Mouse (Mus musculus) gastrocnemius, postnatal 25 days (tissue): ENCODE data around the gene Tsen15. TPM values are rescaled to one million over a fixed set of nuclear protein-coding genes. Genes with fewer than 3 reads are reported as not detected.
A peak's percentile ranks its signal among the peaks of the same experiment; 100 is the strongest.
"Not testable (repeated sequence)": the region's sequence is repeated elsewhere in the genome, so short reads cannot be mapped to it uniquely, and the experiment has no call there.

Experiments used
- DNase-seq: peaks from one replicate; pipeline ENCODE4 v3.0.0; 2022
- total RNA-seq, 2 experiments: library from RNA; stranded (reverse); gene quantifications; 1 replicate in 1 of 2; 2 replicates in 1 of 2; pipeline ENCODE4 v1.2.3; 2021

The Tsen15 gene
- total RNA-seq, 2 experiments from 2014 or later = 13.2 to 15.3 TPM

- not testable (repeated sequence) for DNase-seq
Observed at GRCm38 (mm10) chr1:152385693-152386092, 795 bp downstream of the Tsen15 start.

GRCm38 (mm10) chr1:152384589-152384988, 1.9 kb downstream of the Tsen15 start:
- no peak for DNase-seq

- no peak for DNase-seq
Observed at GRCm38 (mm10) chr1:152378311-152378710, 8.2 kb downstream of the Tsen15 start.

GRCm38 (mm10) chr1:152369139-152369538, 17.3 kb downstream of the Tsen15 start:
- DNase-seq = peak; percentile 46

- no peak for DNase-seq
Observed at GRCm38 (mm10) chr1:152368311-152369088, 18.0 kb downstream of the Tsen15 start.

- DNase-seq = no peak
Observed at GRCm38 (mm10) chr1:152356721-152357120, 29.8 kb downstream of the Tsen15 start.

GRCm38 (mm10) chr1:152347946-152348345, 38.5 kb downstream of the Tsen15 start:
- peak; percentile 10 for DNase-seq

- no peak for DNase-seq
Observed at GRCm38 (mm10) chr1:152324024-152324423, 62.5 kb downstream of the Tsen15 start.

Other genes with a start within 250 kb of the Tsen15 start
- 1 to 10 TPM; 1.6 to 2.1 TPM for gene Colgalt2, start 13.1 kb upstream of the Tsen15 start, total RNA-seq